Comparison of ENCODE assay signal across 29 mouse cellular contexts in genomic region chr2:169590412-169590811, GRCm38 (mm10). TPM values are rescaled to one million over a fixed set of nuclear protein-coding genes. Genes with fewer than 3 reads are reported as not detected.
DNase-seq lines count a peak whose midpoint lies in the region; ATAC-seq and TF ChIP-seq lines count a peak whose summit lies in the region.
"Had no signal": no experiment of that assay in that cellular context is flagged by ENCODE, and none has a peak within 500 bp of the region (broad histone marks: within the 10 kb centered on the region; RNA-seq: fewer than 3 reads in every experiment).

No protein-coding gene starts in this region.

- no peaks in the 10 kb centered on the region for H3K9me3 ChIP-seq in limb, embryonic 13.5 days
- no peaks in the 10 kb centered on the region for H3K9me3 ChIP-seq in limb, embryonic 10.5 days (replicated peaks)
- H3K9me3 ChIP-seq in stomach, embryonic 15.5 days = no peaks in the 10 kb centered on the region
- H3K9me3 ChIP-seq in lung, postnatal 0 days (ENCODE audit: low read length) = no peaks in the 10 kb centered on the region
- H3K9me3 ChIP-seq: heart, embryonic 12.5 days; hindbrain, embryonic 10.5 days had no signal

- 66% methylated on average over 8 of the region's 8 CpGs for WGBS in limb, embryonic 13.5 days
- 79% methylated on average over 8 of the region's 8 CpGs for WGBS in limb, embryonic 10.5 days
- WGBS in stomach, embryonic 15.5 days = 57% methylated on average over 8 of the region's 8 CpGs
- 73% methylated on average over 8 of the region's 8 CpGs for WGBS in lung, postnatal 0 days

- DNase-seq in limb, embryonic 10.5 days (ENCODE audit: low spot score) = no peak
- no peak for DNase-seq in cerebellum, postnatal 4 days (ENCODE audit: low spot score in 2 of 2)
- DNase-seq in lung, postnatal 0 days (ENCODE audit: low spot score) = no peak
- DNase-seq in retina, postnatal 1 day = no peak
- DNase-seq: adrenal gland, adult 2 months; cerebellum, adult 11 months; cerebellum, postnatal 10 days; forebrain, postnatal 0 days; gastrocnemius, postnatal 14 days; heart, adult 11 months; heart, postnatal 10 days; kidney, adult 18-20 months; kidney, postnatal 4 days; layer of hippocampus, adult 9-11 months; left cerebral cortex, postnatal 4 days; liver, postnatal 0 days; lung, postnatal 14 days; right cerebral cortex, postnatal 14 days; spleen, adult 18-20 months; thymus, adult 2 months had no signal

- H3K27ac ChIP-seq in limb, embryonic 13.5 days = 0 out of 2 replicates have a peak overlapping the region, but pooled peaks have one; percentile 63
- H3K27ac ChIP-seq in limb, embryonic 10.5 days = no peak overlapping the region
- peak overlapping the region; percentile 61; the same call in 1 of the 2 replicates for H3K27ac ChIP-seq in stomach, embryonic 15.5 days
- no peak overlapping the region for H3K27ac ChIP-seq in lung, postnatal 0 days (ENCODE audit: low read length)
- H3K27ac ChIP-seq: hindbrain, embryonic 10.5 days had no signal

- TF ChIP-seq CTCF in lung, postnatal 0 days (IDR thresholded peaks at IDR 0.05) = no peak

- no peak for ATAC-seq in limb, embryonic 13.5 days (ENCODE audit: low FRiP score, low read depth)
- ATAC-seq in activated CD4-positive, CD25-positive, alpha-beta regulatory T cell, adult 4 months = peak; percentile 59
- ATAC-seq in stomach, embryonic 15.5 days (ENCODE audit: insufficient read depth, low FRiP score, low read depth) = peak; percentile 16; the same call in 1 of the 2 replicates
- no peak for ATAC-seq in lung, postnatal 0 days
- ATAC-seq: forebrain, postnatal 0 days; hindbrain, embryonic 16.5 days; liver, postnatal 0 days had no signal

- H3K4me3 ChIP-seq in limb, embryonic 13.5 days = no peak overlapping the region
- no peak overlapping the region for H3K4me3 ChIP-seq in limb, embryonic 10.5 days
- H3K4me3 ChIP-seq in stomach, embryonic 15.5 days (replicated peaks) = no peak overlapping the region
- H3K4me3 ChIP-seq in lung, postnatal 0 days (ENCODE audit: low read depth, low read length) = no peak overlapping the region
- H3K4me3 ChIP-seq: heart, embryonic 12.5 days; hindbrain, embryonic 10.5 days had no signal

- no peak overlapping the region for H3K4me2 ChIP-seq in limb, embryonic 13.5 days (replicated peaks)
- no peak overlapping the region for H3K4me2 ChIP-seq in stomach, embryonic 15.5 days
- no peak overlapping the region for H3K4me2 ChIP-seq in lung, postnatal 0 days (replicated peaks; ENCODE audit: low read depth, low read length)
- H3K4me2 ChIP-seq: heart, embryonic 12.5 days; liver, embryonic 11.5 days; midbrain, embryonic 11.5 days had no signal

- TF ChIP-seq EP300 in lung, postnatal 0 days (IDR thresholded peaks at IDR 0.05) = no peak

- no peaks in the 10 kb centered on the region for H3K27me3 ChIP-seq in limb, embryonic 13.5 days
- H3K27me3 ChIP-seq in limb, embryonic 10.5 days (ENCODE audit: low read depth, poor library complexity, severe bottlenecking) = no peaks in the 10 kb centered on the region
- no peaks in the 10 kb centered on the region for H3K27me3 ChIP-seq in stomach, embryonic 15.5 days (replicated peaks)
- H3K27me3 ChIP-seq in lung, postnatal 0 days (replicated peaks; ENCODE audit: insufficient read depth, low read length) = no peaks in the 10 kb centered on the region
- H3K27me3 ChIP-seq: heart, embryonic 12.5 days had no signal

- H3K36me3 ChIP-seq in limb, embryonic 13.5 days = no peaks in the 10 kb centered on the region
- H3K36me3 ChIP-seq in limb, embryonic 10.5 days = no peaks in the 10 kb centered on the region
- H3K36me3 ChIP-seq in stomach, embryonic 15.5 days = no peaks in the 10 kb centered on the region
- no peaks in the 10 kb centered on the region for H3K36me3 ChIP-seq in lung, postnatal 0 days (ENCODE audit: insufficient read depth, low read length)
- H3K36me3 ChIP-seq: heart, embryonic 12.5 days; hindbrain, embryonic 10.5 days had no signal

- H3K9ac ChIP-seq in limb, embryonic 13.5 days = no peak overlapping the region
- H3K9ac ChIP-seq in stomach, embryonic 15.5 days = no peak overlapping the region
- no peak overlapping the region for H3K9ac ChIP-seq in lung, postnatal 0 days (replicated peaks; ENCODE audit: low read depth)
- H3K9ac ChIP-seq: forebrain, postnatal 0 days; heart, embryonic 12.5 days; liver, postnatal 0 days had no signal

- H3K4me1 ChIP-seq in limb, embryonic 13.5 days = peaks cover 13% of the 10 kb centered on the region
- peaks cover 23% of the 10 kb centered on the region for H3K4me1 ChIP-seq in limb, embryonic 10.5 days
- 0 out of 2 replicates have a peak, but pooled peaks cover 5% of the 10 kb centered on the region for H3K4me1 ChIP-seq in stomach, embryonic 15.5 days
- H3K4me1 ChIP-seq in lung, postnatal 0 days (ENCODE audit: insufficient read depth, low read depth, low read length) = no peaks in the 10 kb centered on the region; the same call in 1 of the 2 replicates
- H3K4me1 ChIP-seq: heart, embryonic 12.5 days had no signal

RNA-seq across cellular contexts. Expression of gene Gm11011, which starts 2.9 kb away (rescaled TPM):
- polyA plus RNA-seq in limb, embryonic 13.5 days (2015; fragmentation: Nextera tagmentation; extraction: Ambion mirVana) = not detected in 2 replicates
- not detected in 2 replicates for polyA plus RNA-seq in limb, embryonic 10.5 days (2016; fragmentation: Nextera tagmentation; extraction: Ambion mirVana)
- polyA plus RNA-seq in activated CD4-positive, CD25-positive, alpha-beta regulatory T cell, adult 4 months (2017; shearing (Covaris generic)) = not detected
- polyA plus RNA-seq in stomach, embryonic 15.5 days (2015; fragmentation: Nextera tagmentation; extraction: Ambion mirVana) = not detected in 2 replicates
- not detected in 2 replicates for polyA plus RNA-seq in lung, postnatal 0 days (2015; fragmentation: Nextera tagmentation; extraction: Ambion mirVana)
- polyA plus RNA-seq: adrenal gland, adult 2 months; forebrain, postnatal 0 days; heart, embryonic 12.5 days; hindbrain, embryonic 10.5 days; hindbrain, embryonic 16.5 days; kidney, embryonic 16.5 days; liver, embryonic 11.5 days; liver, postnatal 0 days; midbrain, embryonic 11.5 days; thymus, adult 2 months had no signal

RNA-seq across cellular contexts. Expression of gene Tshz2, which starts 42.4 kb away (rescaled TPM):
- polyA plus RNA-seq in limb, embryonic 13.5 days (2015; fragmentation: Nextera tagmentation; extraction: Ambion mirVana) = 14.5 and 16.1 TPM in 2 replicates
- 7.6 and 8.0 TPM in 2 replicates for polyA plus RNA-seq in limb, embryonic 10.5 days (2016; fragmentation: Nextera tagmentation; extraction: Ambion mirVana)
- polyA plus RNA-seq in activated CD4-positive, CD25-positive, alpha-beta regulatory T cell, adult 4 months (2017; shearing (Covaris generic)) = under 1 TPM; 0.28 to 0.37 TPM
- polyA plus RNA-seq in stomach, embryonic 15.5 days (2015; fragmentation: Nextera tagmentation; extraction: Ambion mirVana) = 15.9 and 16.5 TPM in 2 replicates
- polyA plus RNA-seq in lung, postnatal 0 days (2015; fragmentation: Nextera tagmentation; extraction: Ambion mirVana) = 3.4 and 4.6 TPM in 2 replicates

Comparison
In these comparisons a context has a peak if more than half of its experiments do, and no peak if none do; other contexts are left out.
1. H3K27ac ChIP-seq: peak in limb, embryonic 13.5 days (single experiment) and stomach, embryonic 15.5 days (single experiment); none in limb, embryonic 10.5 days (single experiment) and lung, postnatal 0 days (single experiment).
2. ATAC-seq: peak in activated CD4-positive, CD25-positive, alpha-beta regulatory T cell, adult 4 months (single experiment) and stomach, embryonic 15.5 days (single experiment); none in limb, embryonic 13.5 days (single experiment) and lung, postnatal 0 days (single experiment).